Mouse (Mus musculus): Measurements from ENCODE around the gene Dnajc16.

Gene Dnajc16

DNA sequence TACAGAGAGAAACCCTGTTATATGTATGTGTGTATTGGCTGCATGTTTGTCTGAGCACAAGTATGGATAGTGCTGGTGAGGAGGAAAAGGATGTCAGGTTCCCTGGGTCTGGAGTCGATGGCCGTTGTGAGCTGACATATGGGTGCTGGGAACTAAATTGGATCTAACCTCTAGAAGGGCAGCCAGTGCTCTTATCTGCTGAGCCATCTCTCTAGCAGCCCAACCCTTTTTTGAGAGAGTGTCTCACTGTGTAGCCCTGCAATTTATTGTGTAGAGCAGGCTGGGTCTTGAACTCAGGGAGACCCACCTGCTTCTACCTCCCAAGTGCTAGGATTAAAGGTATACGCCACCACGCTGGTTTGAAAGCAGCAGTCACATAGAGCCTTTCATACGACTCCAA, 65.5 kb downstream of the Dnajc16 start:
- no peak for DNase-seq (ENCODE audit: low read depth, low spot score)

- no peak for DNase-seq (ENCODE audit: low read depth, low spot score)
These were observed 66.1 kb downstream of the Dnajc16 start for GRCm38 (mm10) chr4:141724594-141724993.

GRCm38 (mm10) chr4:141723673-141724068, 67.1 kb downstream of the Dnajc16 start:
- no peak for DNase-seq (ENCODE audit: low read depth, low spot score)

- DNase-seq (ENCODE audit: low read depth, low spot score), result peak; percentile 95
These were observed 67.7 kb downstream of the Dnajc16 start, which contains the start of gene Ddi2 for GRCm38 (mm10) chr4:141722731-141723672. Ddi2 (minus strand) TSS chr4:141723419.

- DNase-seq (ENCODE audit: low read depth, low spot score), result no peak
These were observed 68.8 kb downstream of the Dnajc16 start for GRCm38 (mm10) chr4:141721961-141722360.

DNA sequence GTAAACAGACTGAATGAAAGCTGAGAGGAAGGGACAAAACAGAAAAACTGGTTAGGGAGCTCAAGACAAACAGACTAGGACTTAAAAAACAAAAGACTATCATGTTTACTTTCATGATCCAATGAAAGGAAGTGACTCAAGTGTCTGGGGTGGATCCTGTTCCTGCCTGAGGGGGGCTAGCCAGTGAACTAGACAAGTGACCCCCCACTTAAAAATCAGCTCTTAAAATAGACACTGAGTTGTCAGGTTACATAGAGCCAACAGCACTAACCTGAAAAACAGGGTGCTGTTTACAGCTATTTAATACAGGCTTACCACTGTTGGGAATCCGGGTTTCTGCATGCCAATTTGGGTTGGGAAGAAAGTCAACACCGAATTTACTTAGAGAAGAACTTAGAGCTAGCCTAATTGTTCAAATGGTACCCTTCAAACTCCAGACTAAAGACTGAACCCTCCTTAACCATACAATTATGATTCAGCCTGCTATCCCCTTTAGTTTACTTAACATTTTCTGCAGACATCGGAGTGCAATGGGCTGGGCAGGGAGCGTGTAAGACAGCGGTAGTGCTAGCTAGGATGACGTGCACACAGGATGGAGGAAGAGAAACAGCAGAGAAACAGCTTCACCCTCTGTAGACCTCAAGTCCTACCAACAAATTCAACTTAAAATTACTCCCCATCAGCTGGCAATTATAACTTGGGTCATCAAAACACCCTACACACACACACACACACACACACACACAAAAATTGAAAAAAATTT, 69.8 kb downstream of the Dnajc16 start:
- DNase-seq (ENCODE audit: low read depth, low spot score), result peak; percentile 34

- DNase-seq (ENCODE audit: low read depth, low spot score), result no peak
These were observed 71.4 kb downstream of the Dnajc16 start for GRCm38 (mm10) chr4:141719304-141719703.

DNA sequence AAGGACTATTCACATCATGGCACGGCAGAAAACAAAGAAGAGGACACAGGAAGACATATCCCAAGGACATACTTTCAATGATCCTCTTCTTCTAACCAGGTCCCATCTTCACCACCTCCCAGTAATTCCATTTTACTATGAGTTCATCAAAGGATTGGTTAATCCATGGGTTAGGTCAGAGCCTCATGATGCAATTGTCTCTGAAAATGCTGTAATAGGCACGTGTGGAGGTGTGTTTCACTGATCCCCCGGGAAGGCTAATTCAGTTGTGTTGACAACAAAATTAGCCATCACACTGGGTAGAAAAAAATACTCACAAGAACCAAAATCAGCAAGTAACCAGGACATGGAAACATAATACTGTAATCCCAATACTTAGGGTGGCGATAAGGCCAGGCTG, 73.1 kb downstream of the Dnajc16 start:
- DNase-seq (ENCODE audit: low read depth, low spot score), result no peak

DNA sequence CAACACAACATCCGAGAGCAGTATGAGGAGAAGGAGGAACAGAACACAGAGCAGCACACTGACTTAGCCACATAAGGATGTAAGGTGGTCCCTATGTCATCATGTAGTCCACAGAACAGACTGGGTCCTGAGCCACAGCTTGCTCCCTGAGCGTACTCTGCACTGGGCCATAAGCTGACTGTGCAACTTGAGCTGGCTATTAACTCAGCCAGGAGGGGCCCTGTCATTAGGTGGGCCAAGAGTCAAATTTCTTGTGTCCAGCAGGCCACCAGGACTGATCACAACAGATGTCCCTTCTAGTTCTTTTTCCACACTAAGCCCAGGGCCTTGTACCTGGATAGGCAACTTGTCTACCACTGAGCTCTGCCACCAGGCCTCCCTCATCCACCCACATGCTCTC, 75.7 kb downstream of the Dnajc16 start:
- DNase-seq (ENCODE audit: low read depth, low spot score), result no peak

GRCm38 (mm10) chr4:141713598-141714142, 77.1 kb downstream of the Dnajc16 start:
- DNase-seq (ENCODE audit: low read depth, low spot score), result no peak

DNA sequence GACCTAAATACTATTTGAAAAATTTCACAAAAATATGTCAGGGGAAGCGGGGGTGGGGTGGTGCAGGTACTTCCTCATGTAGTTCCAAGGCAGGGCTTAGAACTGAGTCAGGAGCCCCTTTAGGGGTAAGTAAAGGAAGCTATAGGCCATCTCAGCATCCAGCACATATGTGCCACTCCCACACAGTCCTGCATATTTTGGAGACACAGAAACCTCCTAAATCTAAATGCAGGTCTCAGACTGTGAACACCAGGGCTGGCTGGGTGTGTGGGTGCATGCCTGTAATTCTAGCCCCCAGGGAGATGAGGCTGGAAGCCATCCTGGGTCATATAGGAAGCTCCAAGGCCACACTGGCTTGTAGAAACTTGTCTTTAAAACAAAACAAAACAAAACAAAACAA, 79.5 kb downstream of the Dnajc16 start:
- no peak for DNase-seq (ENCODE audit: low read depth, low spot score)
